Mouse (Mus musculus): Measurements from ENCODE around the gene AW822073.

Gene AW822073

DNA sequence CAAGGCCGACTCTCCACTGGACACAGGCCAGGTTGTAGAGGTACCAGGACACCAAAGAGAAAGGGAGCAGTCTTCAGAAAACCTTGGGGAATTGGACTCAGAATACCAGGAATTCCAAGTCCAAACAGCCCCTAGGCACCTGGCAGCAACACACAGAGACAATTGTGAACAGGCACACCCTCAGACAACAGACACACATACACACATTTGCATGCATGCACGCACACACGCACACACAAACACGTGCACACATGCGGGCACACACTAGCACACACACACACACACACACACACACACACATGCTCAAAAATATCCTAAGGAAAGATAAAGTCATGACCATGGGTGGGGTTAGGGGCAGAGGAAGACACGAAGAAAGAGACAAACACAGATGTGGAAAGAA lies 4.0 kb downstream of the AW822073 start:
- no peak for DNase-seq

- DNase-seq = no peak
Measured at GRCm38 (mm10) chr10:58217366-58217765, 7.4 kb downstream of the AW822073 start.

GRCm38 (mm10) chr10:58215353-58215752 lies 9.4 kb downstream of the AW822073 start:
- no peak for DNase-seq

- DNase-seq = no peak
Measured at GRCm38 (mm10) chr10:58214934-58215333, 9.8 kb downstream of the AW822073 start.

GRCm38 (mm10) chr10:58214497-58214896 lies 10.2 kb downstream of the AW822073 start:
- no peak for DNase-seq

DNA sequence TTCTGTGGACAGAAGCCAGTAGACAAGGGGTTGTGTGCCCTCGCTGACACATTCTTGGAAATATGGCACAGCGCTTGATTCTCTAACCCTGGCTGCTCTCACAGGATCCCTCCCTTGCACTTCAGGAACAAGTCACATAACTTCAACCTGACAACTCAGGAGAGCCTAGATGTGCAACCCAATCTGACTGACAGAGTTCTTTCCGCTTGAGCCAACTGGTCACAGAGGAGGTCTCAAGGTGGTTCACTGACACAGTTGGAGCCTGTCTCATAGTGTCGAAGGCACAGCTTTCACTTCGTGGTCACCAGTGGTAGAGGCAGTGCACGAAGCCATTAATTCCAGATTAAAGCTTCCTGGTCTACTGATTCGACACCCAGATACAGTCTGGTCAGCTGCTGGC lies 12.5 kb downstream of the AW822073 start:
- no peak for DNase-seq

GRCm38 (mm10) chr10:58211213-58211612 lies 13.5 kb downstream of the AW822073 start:
- no peak for DNase-seq

- DNase-seq = no peak
Measured at GRCm38 (mm10) chr10:58210514-58210913, 14.2 kb downstream of the AW822073 start.

DNA sequence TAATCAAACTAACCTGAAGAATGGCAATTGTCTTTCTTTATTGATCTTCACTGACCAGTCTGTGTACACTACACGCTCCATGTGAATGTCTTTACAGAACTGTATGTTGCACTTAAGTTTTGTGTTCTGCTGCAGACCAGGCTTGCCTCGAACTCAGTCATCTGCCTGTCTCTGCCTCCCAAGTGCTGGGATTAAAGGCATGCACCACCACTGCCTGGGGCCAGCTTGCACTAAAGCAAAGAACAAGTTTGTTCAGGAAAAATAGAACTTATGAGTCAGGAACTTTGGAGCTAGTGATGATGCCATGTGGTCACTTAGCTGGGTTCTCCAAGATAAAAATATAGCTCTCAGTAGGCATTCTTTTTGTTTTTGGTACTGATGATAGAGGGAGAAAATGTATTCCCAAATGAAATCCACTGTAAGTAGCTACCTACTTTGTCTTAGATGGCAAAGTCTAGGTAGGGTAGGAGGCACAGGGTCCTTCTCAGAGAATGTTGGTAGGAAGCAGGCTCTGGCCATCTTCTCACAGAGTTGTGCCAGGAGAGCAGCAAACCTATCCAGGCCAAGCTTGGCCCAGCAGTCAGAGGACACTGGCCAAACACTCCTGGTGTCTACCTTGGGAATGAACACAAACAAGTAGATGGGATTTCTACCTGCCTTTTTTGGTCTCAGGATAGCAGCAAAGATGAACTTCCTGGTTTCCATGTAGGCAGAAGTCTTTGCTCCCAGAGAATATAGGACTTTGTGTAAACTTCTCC lies 14.8 kb downstream of the AW822073 start:
- no peak for DNase-seq

DNA sequence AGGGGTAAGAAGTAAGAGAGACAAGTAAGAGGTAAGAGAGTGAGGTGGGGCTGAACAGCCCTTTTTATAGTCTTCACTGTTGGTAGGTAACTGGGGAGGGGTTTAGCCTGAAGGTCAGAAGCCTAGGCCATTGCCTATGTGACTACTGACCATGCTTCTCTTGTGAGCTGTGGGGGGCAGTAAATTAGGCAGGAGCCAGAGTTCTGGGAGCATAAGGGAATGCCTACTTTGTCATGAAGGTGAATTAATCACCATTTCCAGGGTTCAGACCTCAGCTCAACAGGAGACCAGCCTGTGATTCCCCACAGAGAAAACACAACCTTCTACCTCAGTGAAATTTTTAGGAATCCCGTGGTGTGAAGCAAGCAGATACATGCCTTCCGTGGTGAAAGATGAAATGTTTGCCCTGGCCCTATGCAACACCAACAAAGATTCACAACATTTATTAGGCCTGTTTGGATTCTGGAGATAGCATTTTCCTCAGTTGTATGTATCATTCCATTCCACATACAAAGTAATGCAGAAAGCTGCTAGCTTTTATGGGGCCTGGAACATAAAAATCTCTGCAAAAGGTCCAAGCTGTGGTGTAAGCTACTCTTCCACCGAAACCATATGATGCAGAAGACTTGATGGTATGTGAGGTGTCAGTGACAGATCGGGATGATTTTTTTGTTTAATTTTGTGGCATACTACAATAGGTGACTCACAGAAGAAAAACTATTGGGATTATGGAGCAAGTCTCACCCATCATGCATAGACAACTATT lies 17.9 kb downstream of the AW822073 start:
- no peak for DNase-seq

- no peak for DNase-seq
Measured at GRCm38 (mm10) chr10:58205986-58206385, 18.7 kb downstream of the AW822073 start.
